In the genomic region with DNA sequence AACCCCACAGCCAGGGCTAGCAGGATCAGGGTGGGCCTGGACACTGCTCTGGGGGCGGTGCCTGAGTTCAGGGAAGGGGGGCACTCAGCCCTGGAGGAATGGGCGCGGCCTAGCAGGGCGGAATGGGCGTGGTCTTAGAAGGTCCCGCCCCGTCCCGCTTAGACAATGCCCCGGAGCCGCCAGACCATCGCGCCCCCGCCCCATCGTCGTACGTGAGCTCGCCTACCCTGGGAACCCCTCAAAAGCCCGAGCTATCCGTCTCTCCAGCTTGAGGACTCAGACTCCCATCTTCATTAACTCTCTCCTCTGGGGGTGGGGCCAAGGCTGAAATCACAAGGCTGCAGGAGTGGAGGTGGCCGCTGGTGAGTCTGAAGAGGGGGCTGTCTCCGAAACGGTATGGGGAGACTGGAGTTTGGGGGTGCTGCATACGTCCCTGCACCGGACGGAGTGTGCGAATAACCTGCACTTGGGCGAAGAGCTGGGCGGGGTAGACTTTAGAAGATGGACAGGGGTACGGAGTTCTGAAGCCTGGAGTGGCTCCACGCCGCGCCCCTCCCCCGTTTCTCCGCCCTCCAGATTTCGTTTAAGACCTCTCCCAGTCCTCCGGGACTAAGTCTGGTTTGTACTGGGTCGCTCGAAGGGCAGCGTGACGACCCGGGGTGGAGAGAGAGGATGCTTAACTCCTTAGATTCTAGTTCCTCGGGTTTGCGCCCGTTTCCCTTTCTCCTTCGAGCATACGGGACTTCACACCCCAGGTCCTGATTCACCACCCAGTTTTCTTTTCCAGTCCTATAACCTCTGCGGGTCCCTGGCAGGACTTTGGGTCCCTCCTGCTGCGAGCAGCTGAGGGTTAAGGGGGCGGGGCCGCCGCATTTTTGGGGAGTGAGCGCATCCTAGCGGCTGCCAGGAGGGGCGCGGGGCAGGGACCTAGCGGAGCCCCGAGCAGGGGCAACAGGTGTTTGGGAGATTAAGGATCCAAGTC, we compare ENCODE assay signal across 7 mouse cellular contexts. TPM values are rescaled to one million over a fixed set of nuclear protein-coding genes. Genes with fewer than 3 reads are reported as not detected.
DNase-seq lines count a peak whose midpoint lies in the region; ATAC-seq lines count a peak whose summit lies in the region.

A gene (plus strand): TSS at position 125 of the 982 bp plus-strand sequence.

- DNase-seq in adrenal gland, adult 18-20 months (ENCODE audit: low spot score in 2 of 2) = peak; percentile 80 to 84
- peak; percentile 99 for DNase-seq in embryo, embryonic 11 days
- peak; percentile 89 for DNase-seq in gastrocnemius, postnatal 25 days
- DNase-seq in left cerebral cortex, postnatal 4 days = peak; percentile 97
- DNase-seq in midbrain, embryonic 11.5 days (ENCODE audit: low spot score, missing footprints) = peak; percentile 99
- peak; percentile 82 for DNase-seq in skeletal muscle tissue, adult 2 months (ENCODE audit: low read depth, low spot score)

- WGBS in midbrain, embryonic 11.5 days = under 1% methylated on average over 57 of the region's 57 CpGs

- intact Hi-C loops in left cerebral cortex, postnatal 4 days (cut with DNase I) = loop anchor here (1.0 kb wide), 1 partner anchor 38 kb away; no protein-coding TSS in a partner anchor

- peaks cover 16% of the 10 kb centered on the region for H3K4me1 ChIP-seq in midbrain, embryonic 11.5 days (ENCODE audit: control insufficient read depth, insufficient read depth, low read length)

- peak within 1 kb of the TSS; percentile 84 for H3K4me3 ChIP-seq in midbrain, embryonic 11.5 days (ENCODE audit: low read depth, low read length)

- no peaks in the 10 kb centered on the region for H3K27me3 ChIP-seq in midbrain, embryonic 11.5 days (ENCODE audit: control insufficient read depth, insufficient read depth, low read length)

- H3K27ac ChIP-seq in midbrain, embryonic 11.5 days (ENCODE audit: low read depth, low read length) = peak within 1 kb of the TSS; percentile 95

- H3K36me3 ChIP-seq in midbrain, embryonic 11.5 days (ENCODE audit: control insufficient read depth, insufficient read depth, low read length) = peaks cover 18% of the 10 kb centered on the region

- peak within 1 kb of the TSS; percentile 77 for H3K4me2 ChIP-seq in midbrain, embryonic 11.5 days

- peak within 1 kb of the TSS; percentile 98 for H3K9ac ChIP-seq in midbrain, embryonic 11.5 days (ENCODE audit: low read length)

- peak; percentile 87 for ATAC-seq in inflammation-experienced regulatory T-cells, adult 6 months
- ATAC-seq in midbrain, embryonic 11.5 days (ENCODE audit: low FRiP score) = peak; percentile 96

- no peaks in the 10 kb centered on the region for H3K9me3 ChIP-seq in midbrain, embryonic 11.5 days (ENCODE audit: control insufficient read depth, low read length)

RNA-seq across cellular contexts. Expression of the gene that starts here (rescaled TPM):
- total RNA-seq in adrenal gland, adult 18-20 months (2021) = 10 to 100 TPM in 1 of 2 experiments, 1 to 10 TPM in 1; 9.1 to 17.0 TPM
- total RNA-seq in gastrocnemius, postnatal 25 days (2021) = 10 to 100 TPM; 11.1 to 13.3 TPM
- polyA plus RNA-seq in inflammation-experienced regulatory T-cells, adult 6 months (2017; shearing (Covaris generic)) = 1 to 10 TPM in 2 of 3 experiments, under 1 TPM in 1; 0.91 to 3.0 (median 1.3) TPM
- total RNA-seq in left cerebral cortex, postnatal 4 days (2021) = 100 to 1,000 TPM; 101 to 115 TPM
- polyA plus RNA-seq in midbrain, embryonic 11.5 days (2014; fragmentation: Nextera tagmentation; extraction: Ambion mirVana) = 614 and 653 TPM in 2 replicates

Comparison
In these comparisons a context has a peak if more than half of its experiments do, and no peak if none do; other contexts are left out.
1. Peak in every context shown above with its lines: DNase-seq, ATAC-seq, H3K4me3 ChIP-seq and H3K27ac ChIP-seq.
2. RNA of the gene that starts here (total RNA-seq): 101 to 115 TPM in left cerebral cortex, postnatal 4 days; 9.1 to 17.0 TPM in adrenal gland, adult 18-20 months and 11.1 to 13.3 TPM in gastrocnemius, postnatal 25 days; every median in the first group is over 4 times any median in the second.
3. RNA of the gene that starts here (polyA plus RNA-seq): 614 to 653 TPM in midbrain, embryonic 11.5 days; 0.91 to 3.0 TPM in inflammation-experienced regulatory T-cells, adult 6 months; every median in the first group is over 100 times any median in the second.